Mouse (Mus musculus) lung, embryonic 15.5 days (tissue): ENCODE results near the gene Dusp6. TPM values are rescaled to one million over a fixed set of nuclear protein-coding genes. Genes with fewer than 3 reads are reported as not detected.

Experiments used
- ATAC-seq: fragments of 200-750 bp; cut with Nextera tagmentation; 2 replicates; pipeline ENCODE4 v1.8.0; 2017; ENCODE audit warnings: moderate number of reproducible peaks, borderline replicate concordance; ENCODE audit not compliant: low FRiP score, low TSS enrichment; ENCODE audit errors: extremely low read depth
- H3K27ac ChIP-seq: fragments of 300-500 bp; sonication (generic); 2 replicates; pipeline ENCODE4 v1.5.1; 2015; ENCODE audit warnings: moderate library complexity, mild to moderate bottlenecking, inconsistent platforms
- H3K27me3 ChIP-seq: fragments of 300-500 bp; sonication (generic); 2 replicates; pipeline ENCODE4 v1.6.1; 2015; ENCODE audit warnings: inconsistent platforms
- H3K36me3 ChIP-seq: fragments of 300-500 bp; sonication (generic); 2 replicates; pipeline ENCODE4 v1.6.1; 2015; ENCODE audit warnings: inconsistent platforms
- H3K4me1 ChIP-seq: fragments of 300-500 bp; sonication (generic); 2 replicates; pipeline ENCODE4 v1.6.1; 2015; ENCODE audit warnings: inconsistent platforms
- H3K4me2 ChIP-seq: fragments of 300-500 bp; sonication (generic); 2 replicates; pipeline ENCODE4 v1.6.1; 2015; ENCODE audit warnings: inconsistent platforms, mild to moderate bottlenecking, moderate library complexity
- H3K4me3 ChIP-seq: fragments of 300-500 bp; sonication (generic); 2 replicates; pipeline ENCODE4 v1.5.1; 2015; ENCODE audit warnings: mild to moderate bottlenecking, inconsistent platforms
- H3K9ac ChIP-seq: fragments of 300-500 bp; sonication (generic); 2 replicates; pipeline ENCODE4 v1.6.1; 2015; ENCODE audit warnings: inconsistent platforms
- H3K9me3 ChIP-seq: fragments of 300-500 bp; sonication (generic); 2 replicates; pipeline ENCODE4 v1.6.1; 2016; ENCODE audit warnings: inconsistent platforms
- WGBS: fragments of 180-500 bp; shearing (Covaris S2); methylation state at CpG from one replicate; pipeline ENCODE4 v1.1.7; 2015; 5-methylcytosine and 5-hydroxymethylcytosine counted together
- polyA plus RNA-seq: library from polyadenylated mRNA; unstranded; fragments of >200 nt; fragmentation: Nextera tagmentation; extraction: Ambion mirVana; gene quantifications from 2 replicates; pipeline ENCODE4 v1.2.1, GENCODE M21; 2015

Dusp6 gene
- polyA plus RNA-seq, 1 experiment from 2014 or later, result 73.6 TPM

GRCm38 (mm10) chr10:99267621-99268020 is 4.6 kb downstream of the Dusp6 start:
- H3K27ac ChIP-seq, result peak overlapping the region; percentile 80
- no peak overlapping the region for H3K9ac ChIP-seq
- H3K9me3 ChIP-seq, result no peaks in the 10 kb centered on the region
- no peak for ATAC-seq
- no peaks in the 10 kb centered on the region for H3K27me3 ChIP-seq
- H3K4me1 ChIP-seq, result peaks cover 54% of the 10 kb centered on the region
- WGBS, result 26% methylated on average over 1 of the region's 1 CpGs
- H3K4me3 ChIP-seq, result no peak overlapping the region
- H3K4me2 ChIP-seq, result peak overlapping the region; percentile 81
- no peaks in the 10 kb centered on the region; the same call in 1 of the 2 replicates for H3K36me3 ChIP-seq

- H3K36me3 ChIP-seq, result no peaks in the 10 kb centered on the region; the same call in 1 of the 2 replicates
- H3K9ac ChIP-seq, result no peak overlapping the region
- ATAC-seq, result peak; percentile 66
- H3K4me2 ChIP-seq, result peak overlapping the region; percentile 81
- peak overlapping the region; percentile 11; the same call in 1 of the 2 replicates for H3K4me3 ChIP-seq
- H3K27me3 ChIP-seq, result no peaks in the 10 kb centered on the region
- no peaks in the 10 kb centered on the region for H3K9me3 ChIP-seq
- WGBS, result 26% methylated on average over 19 of the region's 19 CpGs
- H3K27ac ChIP-seq, result peak overlapping the region; percentile 80
- peaks cover 54% of the 10 kb centered on the region for H3K4me1 ChIP-seq
Measured at GRCm38 (mm10) chr10:99268421-99269300, 5.6 kb downstream of the Dusp6 start.

GRCm38 (mm10) chr10:99269301-99269701 is 6.3 kb downstream of the Dusp6 start:
- no peak for ATAC-seq
- H3K4me3 ChIP-seq, result no peak overlapping the region
- no peaks in the 10 kb centered on the region for H3K9me3 ChIP-seq
- peak overlapping the region; percentile 80 for H3K27ac ChIP-seq
- H3K36me3 ChIP-seq, result no peaks in the 10 kb centered on the region; the same call in 1 of the 2 replicates
- H3K4me2 ChIP-seq, result peak overlapping the region; percentile 81; the same call in 1 of the 2 replicates
- WGBS, result 30% methylated on average over 4 of the region's 4 CpGs
- H3K27me3 ChIP-seq, result no peaks in the 10 kb centered on the region
- no peak overlapping the region for H3K9ac ChIP-seq
- H3K4me1 ChIP-seq, result peaks cover 54% of the 10 kb centered on the region

GRCm38 (mm10) chr10:99269704-99270103 is 6.7 kb downstream of the Dusp6 start:
- Histone ChIP-seq H3K27ac (peak overlapping the region; percentile 80), H3K36me3 (no peaks in the 10 kb centered on the region; the same call in 1 of the 2 replicates), H3K27me3 (no peaks in the 10 kb centered on the region), H3K4me1 (peaks cover 54% of the 10 kb centered on the region), H3K4me3 (no peak overlapping the region), H3K9ac (no peak overlapping the region), H3K4me2 (no peak overlapping the region), H3K9me3 (no peaks in the 10 kb centered on the region)
- WGBS, result 63% methylated on average over 6 of the region's 6 CpGs
- ATAC-seq, result no peak

GRCm38 (mm10) chr10:99270406-99270805 is 7.4 kb downstream of the Dusp6 start:
- WGBS, result 17% methylated on average over 10 of the region's 10 CpGs
- peak overlapping the region; percentile 43 for H3K27ac ChIP-seq
- H3K4me1 ChIP-seq, result peaks cover 54% of the 10 kb centered on the region
- no peak overlapping the region for H3K9ac ChIP-seq
- peak; percentile 75 for ATAC-seq
- H3K27me3 ChIP-seq, result no peaks in the 10 kb centered on the region
- H3K4me3 ChIP-seq, result no peak overlapping the region
- H3K4me2 ChIP-seq, result no peak overlapping the region
- H3K9me3 ChIP-seq, result no peaks in the 10 kb centered on the region
- no peaks in the 10 kb centered on the region; the same call in 1 of the 2 replicates for H3K36me3 ChIP-seq

- H3K27ac ChIP-seq, result no peak overlapping the region
- H3K27me3 ChIP-seq, result no peaks in the 10 kb centered on the region
- no peaks in the 10 kb centered on the region; the same call in 1 of the 2 replicates for H3K36me3 ChIP-seq
- H3K4me3 ChIP-seq, result no peak overlapping the region
- no peaks in the 10 kb centered on the region for H3K9me3 ChIP-seq
- ATAC-seq, result no peak
- no peak overlapping the region for H3K4me2 ChIP-seq
- peaks cover 50% of the 10 kb centered on the region for H3K4me1 ChIP-seq
- no peak overlapping the region for H3K9ac ChIP-seq
- WGBS, result 52% methylated on average over 11 of the region's 11 CpGs
Measured at GRCm38 (mm10) chr10:99271016-99271415, 8.0 kb downstream of the Dusp6 start.

- H3K36me3 ChIP-seq, result no peaks in the 10 kb centered on the region
- H3K27ac ChIP-seq, result no peak overlapping the region
- H3K4me3 ChIP-seq, result no peak overlapping the region
- H3K4me1 ChIP-seq, result peaks cover 35% of the 10 kb centered on the region
- H3K9me3 ChIP-seq, result no peaks in the 10 kb centered on the region
- no peaks in the 10 kb centered on the region for H3K27me3 ChIP-seq
- no peak overlapping the region; the same call in 1 of the 2 replicates for H3K4me2 ChIP-seq
- no peak for ATAC-seq
- WGBS, result 59% methylated on average over 12 of the region's 12 CpGs
- no peak overlapping the region for H3K9ac ChIP-seq
Measured at GRCm38 (mm10) chr10:99273006-99273405, 10.0 kb downstream of the Dusp6 start.

- no peaks in the 10 kb centered on the region for H3K36me3 ChIP-seq
- ATAC-seq, result no peak
- no peaks in the 10 kb centered on the region for H3K9me3 ChIP-seq
- no peaks in the 10 kb centered on the region for H3K27me3 ChIP-seq
- no peak overlapping the region for H3K4me3 ChIP-seq
- no peak overlapping the region for H3K9ac ChIP-seq
- 78% methylated on average over 12 of the region's 12 CpGs for WGBS
- H3K27ac ChIP-seq, result peak overlapping the region; percentile 37; the same call in 1 of the 2 replicates
- peaks cover 18% of the 10 kb centered on the region for H3K4me1 ChIP-seq
- H3K4me2 ChIP-seq, result no peak overlapping the region; the same call in 1 of the 2 replicates
Measured at GRCm38 (mm10) chr10:99274640-99275039, 11.6 kb downstream of the Dusp6 start.

- peak; percentile 75 for ATAC-seq
- H3K27ac ChIP-seq, result no peak overlapping the region
- H3K9ac ChIP-seq, result no peak overlapping the region
- WGBS, result 34% methylated on average over 22 of the region's 22 CpGs
- H3K4me3 ChIP-seq, result no peak overlapping the region
- no peaks in the 10 kb centered on the region for H3K27me3 ChIP-seq
- H3K4me2 ChIP-seq, result peak overlapping the region; percentile 26
- 0 out of 2 replicates have a peak, but pooled peaks cover 3% of the 10 kb centered on the region for H3K4me1 ChIP-seq
- H3K9me3 ChIP-seq, result no peaks in the 10 kb centered on the region
- no peaks in the 10 kb centered on the region for H3K36me3 ChIP-seq
Measured at GRCm38 (mm10) chr10:99279067-99279880, 16.2 kb downstream of the Dusp6 start.

- no peaks in the 10 kb centered on the region for H3K9me3 ChIP-seq
- 89% methylated on average over 10 of the region's 10 CpGs for WGBS
- no peak overlapping the region for H3K27ac ChIP-seq
- no peaks in the 10 kb centered on the region for H3K36me3 ChIP-seq
- no peak overlapping the region for H3K9ac ChIP-seq
- H3K4me2 ChIP-seq, result no peak overlapping the region
- no peaks in the 10 kb centered on the region for H3K27me3 ChIP-seq
- H3K4me3 ChIP-seq, result no peak overlapping the region
- peaks cover 21% of the 10 kb centered on the region for H3K4me1 ChIP-seq
- no peak for ATAC-seq
Measured at GRCm38 (mm10) chr10:99283981-99284385, 21.0 kb downstream of the Dusp6 start.

GRCm38 (mm10) chr10:99284918-99285317 is 21.9 kb downstream of the Dusp6 start:
- no peak overlapping the region for H3K4me2 ChIP-seq
- ATAC-seq, result no peak
- no peaks in the 10 kb centered on the region for H3K27me3 ChIP-seq
- H3K27ac ChIP-seq, result no peak overlapping the region
- H3K4me1 ChIP-seq, result peaks cover 20% of the 10 kb centered on the region
- H3K9me3 ChIP-seq, result no peaks in the 10 kb centered on the region
- H3K36me3 ChIP-seq, result no peaks in the 10 kb centered on the region
- 56% methylated on average over 9 of the region's 9 CpGs for WGBS
- no peak overlapping the region for H3K4me3 ChIP-seq
- no peak overlapping the region for H3K9ac ChIP-seq
